Mouse (Mus musculus): ENCODE measurements around the gene Olfr1037. TPM values are rescaled to one million over a fixed set of nuclear protein-coding genes. Genes with fewer than 3 reads are reported as not detected.

The Olfr1037 gene
- polyA plus RNA-seq (2017; shearing (Covaris generic)): not detected

DNA sequence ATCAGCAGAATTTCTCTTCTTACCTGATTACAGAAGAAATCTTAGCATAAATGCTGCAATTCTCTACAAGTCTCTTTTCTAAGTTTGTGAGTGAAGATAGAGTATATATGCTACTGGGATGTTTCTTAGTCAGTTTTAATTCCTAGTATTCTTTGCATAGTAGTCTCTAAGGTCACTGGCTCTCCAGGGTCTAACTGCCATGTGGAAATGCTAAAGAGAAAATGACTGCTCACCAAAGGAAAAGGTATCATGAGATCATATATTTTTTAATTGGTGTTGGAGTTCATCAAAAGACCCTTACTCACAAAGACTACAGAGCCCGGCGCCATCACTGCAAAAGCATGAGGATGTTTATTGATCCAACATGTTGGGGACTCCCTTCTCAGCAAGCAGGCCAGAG, at the start of gene Olfr1037:
Olfr1037 (minus strand) TSS at position 101 of the 400 bp plus-strand sequence.

DNA sequence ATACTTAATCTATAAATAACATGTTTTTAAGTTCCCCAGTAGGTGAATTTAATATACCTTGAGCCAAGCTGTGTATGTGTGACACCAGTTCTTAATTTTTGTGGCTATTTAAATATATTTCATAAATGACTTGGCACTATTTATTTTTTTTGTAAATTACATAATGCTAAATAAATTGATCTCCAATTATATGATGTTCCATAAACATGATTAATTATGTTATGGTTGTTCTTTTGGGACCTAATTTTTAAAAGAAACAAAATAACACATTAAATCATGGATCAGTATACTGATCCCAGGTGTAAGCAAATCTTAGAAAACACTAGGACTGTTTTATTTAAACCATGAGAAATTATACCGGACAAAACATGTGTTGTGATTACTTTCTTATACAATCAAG, 48.6 kb upstream of the Olfr1037 start, which contains the start of gene Olfr1039:
Olfr1039 (minus strand) TSS at position 101 of the 400 bp plus-strand sequence.

DNA sequence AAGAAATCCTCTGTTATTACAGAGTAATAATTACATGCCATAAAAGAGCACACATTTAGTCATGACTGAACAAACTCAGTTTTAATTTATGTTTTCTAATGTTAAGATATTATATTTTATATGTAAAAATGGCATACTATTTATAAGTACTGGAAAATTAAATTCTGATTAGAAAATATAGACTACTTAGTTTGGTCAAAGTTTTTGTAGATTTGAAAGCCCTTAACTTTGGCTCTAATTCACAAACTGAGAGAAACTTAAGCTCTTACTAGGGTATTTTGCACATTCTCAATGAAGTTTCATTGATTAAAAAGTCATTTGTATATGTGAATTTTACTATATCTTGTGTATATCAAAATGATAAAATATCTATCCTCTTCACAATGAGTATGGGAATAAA, 13.5 kb downstream of the Olfr1037 start, which contains the start of gene Olfr1036:
Olfr1036 (plus strand) TSS at position 301 of the 400 bp plus-strand sequence.

DNA sequence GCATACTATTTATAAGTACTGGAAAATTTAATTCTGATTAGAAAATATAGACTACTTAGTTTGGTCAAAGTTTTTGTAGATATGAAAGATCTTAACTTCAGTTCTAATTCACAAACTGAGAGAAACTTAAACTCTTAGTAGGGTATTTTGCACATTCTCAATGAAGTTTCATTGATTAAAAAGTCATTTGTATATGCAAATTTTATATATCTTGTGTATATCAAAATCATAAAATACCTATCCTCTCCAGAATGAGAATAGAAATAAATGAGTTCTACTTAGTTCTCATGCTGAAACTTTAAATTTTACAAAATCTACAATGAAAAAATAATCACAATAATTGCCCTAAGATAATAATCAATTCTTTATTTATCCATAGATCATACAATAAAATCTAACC, 41.6 kb downstream of the Olfr1037 start, which contains the start of gene Olfr1034:
Olfr1034 (plus strand) TSS at position 301 of the 400 bp plus-strand sequence.

Other genes starting within 250 kb of the Olfr1037 start
- not detected for gene Olfr1019, start 241.9 kb downstream of the Olfr1037 start, polyA plus RNA-seq (2017; shearing (Covaris generic))
- gene Olfr1020, start 240.4 kb downstream of the Olfr1037 start, polyA plus RNA-seq (2017; shearing (Covaris generic)): not detected
- gene Olfr1022, start 218.8 kb downstream of the Olfr1037 start, polyA plus RNA-seq (2017; shearing (Covaris generic)): not detected
- not detected for gene Olfr1023, start 201.7 kb downstream of the Olfr1037 start, polyA plus RNA-seq (2017; shearing (Covaris generic))
- not detected for gene Olfr1024, start 182.3 kb downstream of the Olfr1037 start, polyA plus RNA-seq (2017; shearing (Covaris generic))
- gene Olfr1025-ps1, start 172.2 kb downstream of the Olfr1037 start, polyA plus RNA-seq (2017; shearing (Covaris generic)): not detected
- not detected for gene Olfr1026, start 165.8 kb downstream of the Olfr1037 start, polyA plus RNA-seq (2017; shearing (Covaris generic))
- gene Olfr1028, start 136.9 kb downstream of the Olfr1037 start, polyA plus RNA-seq (2017; shearing (Covaris generic)): not detected
- gene Olfr1029, start 113.5 kb downstream of the Olfr1037 start, polyA plus RNA-seq (2017; shearing (Covaris generic)): not detected
- gene Olfr1030, start 108.1 kb downstream of the Olfr1037 start, polyA plus RNA-seq (2017; shearing (Covaris generic)): not detected
- not detected for gene Olfr1031, start 97.1 kb downstream of the Olfr1037 start, polyA plus RNA-seq (2017; shearing (Covaris generic))
- gene Olfr1032, start 81.8 kb downstream of the Olfr1037 start, polyA plus RNA-seq (2017; shearing (Covaris generic)): not detected
- not detected for gene Olfr1033, start 66.8 kb downstream of the Olfr1037 start, polyA plus RNA-seq (2017; shearing (Covaris generic))
- not detected for gene Olfr1034, start 41.5 kb downstream of the Olfr1037 start, polyA plus RNA-seq (2017; shearing (Covaris generic))
- not detected for gene Olfr1036, start 13.4 kb downstream of the Olfr1037 start, polyA plus RNA-seq (2017; shearing (Covaris generic))
- not detected for gene Olfr1039, start 48.5 kb upstream of the Olfr1037 start, polyA plus RNA-seq (2017; shearing (Covaris generic))
- not detected for gene Olfr1040, start 59.3 kb upstream of the Olfr1037 start, polyA plus RNA-seq (2017; shearing (Covaris generic))
- not detected for gene Olfr1042, start 74.5 kb upstream of the Olfr1037 start, polyA plus RNA-seq (2017; shearing (Covaris generic))
- gene Olfr1043, start 80.1 kb upstream of the Olfr1037 start, polyA plus RNA-seq (2017; shearing (Covaris generic)): not detected
- gene Olfr1044, start 90.4 kb upstream of the Olfr1037 start, polyA plus RNA-seq (2017; shearing (Covaris generic)): not detected
- gene Olfr52, start 98.3 kb upstream of the Olfr1037 start, polyA plus RNA-seq (2017; shearing (Covaris generic)): not detected
- gene Olfr1045, start 115.6 kb upstream of the Olfr1037 start, polyA plus RNA-seq (2017; shearing (Covaris generic)): not detected
- not detected for gene Olfr1046, start 131.9 kb upstream of the Olfr1037 start, polyA plus RNA-seq (2017; shearing (Covaris generic))
- gene Olfr1047, start 144.0 kb upstream of the Olfr1037 start, polyA plus RNA-seq (2017; shearing (Covaris generic)): not detected
- gene Olfr1048, start 152.9 kb upstream of the Olfr1037 start, polyA plus RNA-seq (2017; shearing (Covaris generic)): not detected
- gene Olfr1049, start 170.9 kb upstream of the Olfr1037 start, polyA plus RNA-seq (2017; shearing (Covaris generic)): not detected
- not detected for gene Olfr1051, start 191.7 kb upstream of the Olfr1037 start, polyA plus RNA-seq (2017; shearing (Covaris generic))
- gene Olfr1052, start 205.1 kb upstream of the Olfr1037 start, polyA plus RNA-seq (2017; shearing (Covaris generic)): not detected
- not detected for gene Olfr1053, start 227.9 kb upstream of the Olfr1037 start, polyA plus RNA-seq (2017; shearing (Covaris generic))
- not detected for gene Olfr1054, start 248.0 kb upstream of the Olfr1037 start, polyA plus RNA-seq (2017; shearing (Covaris generic))